Mouse (Mus musculus) gonadal fat pad, adult 2 months (tissue): ENCODE data around the gene Inca1. TPM values are rescaled to one million over a fixed set of nuclear protein-coding genes. Genes with fewer than 3 reads are reported as not detected.

Experiments used
- DNase-seq: peaks from one replicate; pipeline ENCODE4 v3.0.0-alpha.2; 2012; ENCODE audit warnings: low read depth
- polyA plus RNA-seq: library from polyadenylated mRNA; depleted of rRNA; stranded (reverse); fragments of >200 nt; gene quantifications from 2 replicates; pipeline ENCODE4 v1.2.3, GENCODE M21; 2012

Gene Inca1
- polyA plus RNA-seq, 1 experiment, result 12.4 TPM

DNA sequence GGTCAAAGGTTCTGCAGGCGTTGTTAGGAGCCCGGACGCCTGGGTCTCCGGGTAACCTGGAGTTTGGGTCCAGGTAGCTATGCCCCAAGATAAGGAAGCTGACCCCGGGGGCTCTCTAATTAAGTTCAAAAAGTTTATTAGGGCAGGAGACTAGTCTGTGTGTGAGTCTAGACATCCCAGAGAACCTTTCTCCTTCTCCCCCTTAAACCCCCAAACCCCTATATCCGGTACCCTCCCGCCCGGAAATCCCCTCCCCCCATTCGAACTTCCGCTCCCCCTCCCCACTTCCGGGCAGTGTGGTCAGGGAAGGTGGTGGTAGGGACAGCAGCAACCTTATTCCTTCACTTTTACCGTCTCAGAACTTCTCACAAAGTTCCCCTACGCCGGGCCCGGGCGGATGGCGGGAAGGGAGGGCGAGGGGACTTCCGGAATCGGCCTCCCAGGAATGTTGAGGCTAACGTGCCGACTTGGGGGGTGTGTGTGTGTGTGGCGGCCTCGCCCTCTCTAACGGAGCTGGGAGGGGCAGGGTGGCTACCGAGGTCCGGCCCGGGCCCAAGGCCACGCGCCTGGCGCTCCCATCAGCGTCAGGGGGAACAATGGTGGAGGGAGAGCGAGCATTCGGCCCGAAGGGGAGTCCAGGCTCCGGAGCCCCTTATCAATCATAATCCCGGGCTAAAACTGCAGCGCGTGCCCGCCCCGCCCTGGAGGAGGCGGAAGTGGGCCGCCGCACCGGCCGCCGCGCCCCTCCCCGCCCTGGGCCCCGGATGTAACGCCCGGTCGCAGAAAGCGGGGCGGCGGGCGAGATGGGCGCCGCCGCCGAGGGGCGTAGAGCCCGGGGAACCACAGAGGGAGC is 46.4 kb downstream of the Inca1 start:
- DNase-seq, result no peak

DNA sequence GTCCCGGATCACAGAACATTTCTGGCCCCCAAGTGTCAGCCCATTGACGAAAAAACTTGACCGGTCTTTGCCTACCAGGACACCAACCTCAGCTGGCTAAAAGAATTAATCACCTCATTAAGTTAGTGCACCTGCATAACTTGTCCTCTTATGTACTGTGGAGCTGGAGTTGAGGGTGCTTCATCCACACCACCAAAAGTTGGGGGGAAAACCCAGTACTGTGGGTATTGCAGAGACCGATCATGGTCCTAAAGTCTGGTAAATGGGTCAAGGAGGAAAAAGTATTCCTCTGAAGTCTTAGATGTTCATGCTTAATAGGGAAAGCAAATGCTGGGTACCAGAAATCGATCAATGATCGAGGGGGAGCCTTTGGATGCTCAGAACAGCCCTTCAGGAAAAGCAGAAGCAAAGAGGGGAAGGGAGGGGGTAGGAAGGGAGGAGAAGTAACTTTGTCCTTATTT is 47.0 kb downstream of the Inca1 start:
- DNase-seq, result no peak

DNA sequence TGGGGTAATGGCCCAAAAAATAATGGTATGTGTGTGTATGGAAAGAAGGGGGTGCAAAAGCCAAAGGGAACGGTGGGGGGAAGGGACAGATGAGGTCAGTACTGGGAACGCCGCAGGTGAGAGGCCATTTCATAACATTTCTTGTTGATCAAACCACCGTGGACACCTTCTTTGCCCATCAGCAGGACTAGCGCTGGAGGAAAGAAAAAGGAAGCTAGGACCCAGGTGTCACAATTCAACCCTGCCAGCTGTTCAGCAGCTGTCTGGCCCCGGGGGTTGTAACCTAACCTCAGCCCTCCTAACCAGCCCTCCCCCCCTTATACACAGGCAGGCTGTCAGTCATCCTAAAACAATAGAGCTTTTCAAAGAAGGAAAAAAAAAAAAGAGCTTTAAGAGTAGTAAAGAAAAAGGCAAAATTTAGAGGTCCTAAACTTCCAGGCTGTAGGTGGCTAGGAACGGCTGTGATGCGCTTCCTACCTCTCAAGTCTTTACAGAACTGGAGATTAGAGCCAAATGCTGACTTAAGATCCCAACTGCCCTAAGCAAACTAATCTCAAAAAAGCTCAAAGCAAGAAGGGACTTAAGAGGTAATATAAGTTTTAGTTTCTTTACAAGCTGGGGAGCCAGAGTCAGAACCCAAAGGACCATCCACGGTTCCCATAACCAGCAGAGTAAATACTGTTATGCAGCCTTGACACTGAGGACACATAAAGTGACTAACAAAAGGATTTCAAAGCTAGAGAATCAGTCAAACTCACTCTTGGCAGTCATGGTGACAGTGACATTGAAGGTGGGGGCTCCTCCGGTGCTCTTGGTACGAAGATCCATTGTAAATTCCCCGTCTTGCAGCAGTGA is 47.7 kb downstream of the Inca1 start:
- no peak for DNase-seq

DNA sequence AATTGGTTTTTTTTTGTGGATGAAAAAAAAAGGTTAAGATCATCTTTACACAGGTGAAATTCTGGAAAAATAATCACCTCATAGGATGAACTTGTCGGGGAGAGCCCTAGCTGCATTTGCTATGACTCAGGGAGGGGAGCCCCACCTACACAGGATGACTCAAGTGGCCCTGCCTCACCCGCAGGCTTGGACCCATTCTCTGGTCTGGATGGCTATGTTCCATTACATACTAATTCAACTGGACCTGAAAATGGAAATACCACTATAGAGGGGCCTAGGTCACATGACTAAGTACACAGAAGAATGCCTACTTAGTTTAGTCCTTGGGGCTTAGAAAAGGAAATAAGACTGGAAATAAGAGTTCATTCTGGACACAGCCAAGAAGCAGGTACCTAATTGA is 48.6 kb downstream of the Inca1 start:
- DNase-seq, result no peak

DNA sequence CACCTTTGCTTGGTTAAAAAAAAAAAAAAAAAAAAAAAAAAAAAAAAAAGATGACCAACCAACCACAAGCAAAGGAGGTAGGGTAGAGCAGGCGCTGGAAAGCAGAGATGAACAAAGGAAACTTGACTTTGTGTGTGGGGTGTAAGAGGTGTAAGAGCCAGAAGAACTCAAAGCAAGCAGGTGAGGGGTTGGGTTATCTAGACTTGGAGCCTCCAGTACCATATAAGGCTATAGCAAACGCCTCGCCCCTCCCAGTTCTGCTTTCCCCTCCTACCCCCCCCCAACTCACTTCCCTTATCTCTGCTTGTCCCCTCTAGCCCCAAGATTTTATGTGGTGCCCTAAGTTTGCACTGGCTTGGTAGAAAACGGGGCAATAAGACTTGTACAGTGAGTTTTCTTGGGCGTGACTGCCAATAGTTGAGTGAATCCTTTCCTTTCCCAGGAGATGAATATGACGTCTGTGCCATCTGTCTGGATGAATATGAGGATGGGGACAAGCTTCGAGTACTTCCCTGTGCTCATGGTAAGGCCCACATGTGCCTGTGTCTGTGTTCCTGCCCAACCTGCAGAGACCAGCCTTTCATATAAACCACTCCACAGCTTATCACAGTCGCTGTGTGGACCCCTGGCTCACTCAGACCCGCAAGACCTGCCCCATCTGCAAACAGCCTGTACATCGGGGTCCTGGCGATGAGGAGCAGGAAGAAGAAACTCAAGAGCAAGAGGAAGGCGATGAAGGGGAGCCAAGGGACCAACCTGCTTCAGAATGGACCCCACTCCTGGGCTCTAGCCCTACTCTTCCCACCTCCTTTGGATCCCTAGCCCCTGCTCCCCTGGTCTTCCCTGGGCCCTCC is 49.4 kb downstream of the Inca1 start:
- no peak for DNase-seq

DNA sequence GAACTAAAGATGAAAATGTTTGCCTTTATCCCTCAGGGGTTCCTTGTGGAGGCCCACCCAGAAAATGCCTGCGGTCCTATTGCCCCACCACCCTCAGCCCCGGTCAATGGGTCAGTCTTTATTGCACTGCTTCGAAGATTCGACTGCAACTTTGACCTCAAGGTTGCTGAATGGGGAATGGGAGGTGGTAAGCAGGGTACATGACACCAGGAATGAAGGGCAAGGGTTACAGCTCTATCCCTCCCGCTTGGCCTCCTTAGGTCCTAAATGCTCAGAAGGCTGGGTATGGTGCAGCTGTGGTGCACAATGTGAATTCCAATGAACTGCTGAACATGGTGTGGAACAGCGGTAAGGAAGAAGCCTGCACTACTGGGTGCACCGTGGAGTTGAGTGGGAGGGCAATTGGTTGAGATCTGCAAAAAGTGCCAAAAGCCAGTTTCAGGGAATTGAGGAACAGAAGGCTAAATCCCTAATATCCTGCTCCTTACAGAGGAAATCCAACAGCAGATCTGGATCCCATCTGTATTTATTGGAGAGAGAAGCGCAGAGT is 50.7 kb downstream of the Inca1 start:
- no peak for DNase-seq

DNA sequence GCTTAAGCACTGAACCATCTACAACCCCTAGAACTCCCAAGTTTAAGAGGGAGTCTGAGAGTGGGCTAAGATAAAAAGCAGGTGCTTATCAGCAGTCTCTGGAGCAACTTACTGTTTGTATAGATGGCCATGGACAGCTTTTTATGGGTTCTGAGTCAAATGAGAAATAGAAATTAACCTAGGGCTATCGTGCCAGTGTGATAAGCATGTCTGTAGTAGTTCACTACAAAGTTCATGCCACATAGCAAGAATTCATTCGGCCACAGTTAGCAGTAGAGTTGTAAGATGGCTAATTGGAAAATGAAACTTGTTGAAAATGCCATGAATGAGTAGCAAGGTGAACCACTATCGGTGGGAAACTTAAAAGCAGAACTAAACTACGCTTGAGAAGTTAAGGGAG is 51.4 kb downstream of the Inca1 start:
- DNase-seq, result no peak

DNA sequence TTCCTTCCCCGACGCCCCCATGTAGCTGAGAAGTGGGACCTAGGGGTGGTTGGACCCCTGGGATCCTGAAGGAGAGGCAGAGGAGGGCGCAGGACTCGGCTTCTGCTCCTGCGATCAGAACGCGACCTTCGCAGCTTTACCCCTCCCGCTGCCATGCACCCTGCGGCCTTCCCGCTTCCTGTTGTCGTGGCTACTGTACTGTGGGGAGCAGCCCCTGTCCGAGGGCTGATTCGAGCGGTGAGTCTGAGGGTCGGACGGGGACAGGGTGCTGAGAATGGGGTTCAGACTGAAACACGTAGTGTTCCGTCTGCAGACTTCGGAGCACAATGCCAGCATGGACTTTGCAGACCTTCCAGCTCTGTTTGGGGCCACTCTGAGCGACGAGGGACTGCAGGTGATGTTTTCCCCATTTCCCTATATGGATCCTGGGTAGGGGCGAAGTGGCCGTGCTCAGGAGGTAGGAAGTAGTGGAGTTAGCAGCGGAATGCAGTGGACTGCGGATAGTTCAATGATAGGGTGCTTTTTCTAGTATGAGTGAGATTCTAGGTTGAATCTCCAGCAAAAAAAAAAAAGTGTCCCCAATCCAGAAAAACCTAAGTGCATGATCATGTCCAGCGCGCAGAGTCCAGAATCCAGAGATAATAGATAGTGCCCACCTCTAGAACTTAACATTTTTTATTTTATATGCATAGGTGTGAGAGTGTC is 52.1 kb downstream of the Inca1 start:
- DNase-seq, result no peak

DNA sequence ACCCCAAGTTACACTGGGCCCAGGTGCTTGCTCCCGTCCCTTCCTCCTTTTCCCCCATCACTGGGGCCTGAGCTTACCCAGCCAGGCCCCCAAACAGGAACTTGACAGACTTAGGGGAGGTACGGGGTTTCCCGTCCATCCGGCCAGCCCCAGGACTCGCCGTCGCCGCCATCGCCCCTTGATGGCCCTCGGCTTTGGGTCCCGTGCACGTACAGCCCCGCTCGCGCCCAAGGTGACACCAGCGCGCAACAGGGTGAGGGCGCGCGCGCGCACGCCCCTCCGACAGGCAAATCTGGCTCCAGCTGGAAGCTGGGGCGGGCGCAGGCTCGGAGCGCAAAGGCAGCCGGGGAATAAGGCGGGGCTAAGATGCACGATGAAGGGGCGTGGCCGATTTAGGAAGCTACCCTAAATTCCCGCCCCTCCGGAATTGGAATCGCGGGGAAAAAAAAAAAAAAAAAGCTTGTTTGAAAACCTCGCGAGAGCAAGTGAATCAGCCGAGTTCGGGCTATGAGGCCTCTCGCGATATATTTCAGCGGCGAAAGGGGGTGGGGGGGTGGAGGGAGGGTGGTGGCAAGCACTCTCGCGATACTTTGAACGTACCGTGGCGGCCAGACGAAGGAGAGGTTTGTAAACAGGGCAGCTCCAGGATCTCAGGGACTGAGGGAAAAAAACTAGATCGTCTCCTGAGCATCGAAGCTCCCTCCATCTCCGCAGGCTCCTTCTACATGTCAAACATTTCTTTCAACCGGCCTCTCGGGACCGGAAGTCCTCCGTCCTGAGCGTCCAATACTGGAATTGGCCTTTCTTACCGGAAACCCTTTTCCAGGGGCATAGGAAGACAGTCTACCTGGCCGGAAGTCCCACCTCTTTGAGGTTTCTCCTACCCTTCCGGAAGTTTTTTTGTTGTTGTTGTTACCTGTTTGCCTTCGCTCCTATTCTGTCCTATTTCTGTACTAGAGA is 53.0 kb downstream of the Inca1 start, which contains the start of the genes Rnf167 and Slc25a11:
TSS of gene Rnf167 (plus strand) at position 545 of the 960 bp plus-strand sequence.
TSS of gene Slc25a11 (minus strand) at position 789 of the 960 bp plus-strand sequence.
- no peak for DNase-seq

DNA sequence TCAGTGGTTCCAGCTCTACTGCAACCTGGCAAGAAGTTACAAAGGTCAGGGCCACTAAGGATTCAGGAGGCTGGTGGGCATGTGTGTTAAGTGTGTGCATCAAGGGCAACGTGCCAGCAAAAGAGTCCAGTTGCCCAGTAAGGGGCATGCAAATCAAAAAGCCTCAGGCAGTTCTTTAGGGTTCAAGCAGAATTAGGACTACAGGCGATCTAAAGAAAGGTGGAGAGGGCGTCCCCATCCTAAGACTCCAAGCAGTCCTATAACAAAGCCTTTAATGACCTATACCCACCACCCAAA is 53.7 kb downstream of the Inca1 start:
- DNase-seq, result no peak

DNA sequence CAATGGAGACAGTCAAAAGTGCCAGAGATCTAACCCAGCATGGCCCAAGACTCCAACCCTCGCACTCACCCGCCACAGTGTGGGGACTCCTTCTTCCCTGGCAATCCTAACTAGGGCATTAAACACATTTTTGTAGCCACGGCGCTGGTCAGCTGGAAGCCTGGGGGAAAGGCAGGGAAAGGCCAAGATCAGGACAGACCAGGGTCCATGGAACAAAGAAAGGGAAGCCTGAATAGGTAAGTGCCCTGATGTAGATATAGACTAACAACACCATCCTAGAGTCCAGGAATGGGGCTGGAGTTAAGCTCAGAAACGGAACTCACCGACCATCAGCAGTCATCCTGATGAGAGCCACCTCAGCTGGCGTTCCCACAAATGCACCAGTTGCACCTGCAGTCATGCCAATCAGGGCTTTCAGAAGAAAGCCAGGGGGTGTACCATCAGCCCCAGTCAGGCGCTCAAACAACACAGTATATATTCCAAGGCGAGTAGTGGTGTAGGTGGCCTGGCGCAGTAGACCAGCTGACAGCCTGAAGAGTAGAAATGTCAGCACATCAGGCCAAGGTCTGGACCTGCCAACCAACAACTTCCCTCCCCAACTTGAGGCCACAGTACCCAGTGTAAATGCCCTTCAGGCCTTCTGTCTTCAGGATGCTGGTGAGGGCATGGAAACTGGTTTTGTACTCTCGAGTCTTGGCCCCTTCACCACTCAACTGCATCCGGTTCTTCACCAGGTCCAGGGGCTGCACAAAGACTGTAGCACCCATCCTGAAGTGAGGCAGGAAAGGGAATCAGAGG is 54.3 kb downstream of the Inca1 start:
- no peak for DNase-seq

DNA sequence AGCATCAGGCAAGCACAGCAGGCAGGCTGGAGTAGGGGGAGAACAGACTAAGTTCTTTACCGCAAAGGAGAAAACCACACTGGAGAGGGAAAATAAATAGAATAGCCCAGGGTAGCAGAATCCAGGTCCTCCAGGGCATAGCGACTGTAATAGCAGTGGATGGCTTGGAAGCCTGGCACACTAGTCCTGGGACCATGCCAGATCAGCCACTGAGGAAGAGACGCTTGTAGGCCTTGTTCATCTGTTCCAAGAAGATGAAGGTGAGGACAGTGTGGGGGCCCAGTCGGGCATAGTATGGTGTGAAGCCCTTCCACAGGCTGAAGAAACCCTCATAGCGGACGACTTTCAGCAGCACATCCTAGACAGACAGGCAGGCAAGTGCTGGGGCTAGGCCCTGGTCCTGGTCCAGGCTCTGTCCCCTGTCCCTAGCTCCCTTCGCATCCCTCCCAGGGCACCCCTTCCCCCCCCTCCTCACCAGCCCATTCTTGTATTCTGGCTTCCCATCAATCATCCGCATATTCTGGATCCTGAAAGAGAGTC is 55.3 kb downstream of the Inca1 start:
- DNase-seq, result no peak

DNA sequence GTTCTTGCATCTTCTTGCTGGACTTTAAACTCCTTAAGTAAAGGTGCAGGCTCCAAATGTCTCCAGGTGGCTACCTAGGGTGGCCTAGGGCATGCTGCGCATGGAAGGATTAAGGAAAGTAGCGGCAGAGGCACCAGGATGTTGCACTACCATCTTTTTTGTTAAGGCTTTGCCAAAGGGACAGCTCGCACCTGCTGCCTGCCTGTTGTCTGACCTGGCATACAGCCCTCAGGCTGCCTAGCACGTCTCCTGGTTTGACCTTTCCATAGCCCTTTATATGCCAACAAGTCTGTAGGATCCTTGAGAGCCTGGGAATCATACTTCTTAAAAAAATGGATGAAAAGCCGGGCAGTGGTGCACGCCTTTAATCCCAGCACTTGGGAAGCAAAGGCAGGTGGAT is 56.9 kb downstream of the Inca1 start:
- DNase-seq, result no peak

DNA sequence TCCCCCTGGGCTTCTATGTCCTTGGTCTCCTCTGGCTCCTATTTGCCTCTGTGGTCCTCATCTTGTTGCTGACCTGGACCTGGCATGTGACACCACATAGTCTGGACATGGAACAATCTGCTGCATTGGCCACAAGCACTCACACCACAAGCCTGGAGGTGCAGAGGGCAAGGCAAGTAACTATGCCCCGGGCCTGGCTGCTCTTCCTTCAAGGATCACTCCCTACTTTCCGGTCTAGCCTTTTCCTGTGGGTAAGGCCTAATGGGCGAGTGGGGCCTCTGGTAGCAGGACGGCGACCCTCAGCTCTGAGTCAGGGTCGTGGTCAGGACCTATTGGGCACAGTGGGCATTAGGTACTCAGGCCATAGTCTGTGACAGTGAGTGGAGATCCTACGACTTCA is 58.7 kb downstream of the Inca1 start:
- no peak for DNase-seq

DNA sequence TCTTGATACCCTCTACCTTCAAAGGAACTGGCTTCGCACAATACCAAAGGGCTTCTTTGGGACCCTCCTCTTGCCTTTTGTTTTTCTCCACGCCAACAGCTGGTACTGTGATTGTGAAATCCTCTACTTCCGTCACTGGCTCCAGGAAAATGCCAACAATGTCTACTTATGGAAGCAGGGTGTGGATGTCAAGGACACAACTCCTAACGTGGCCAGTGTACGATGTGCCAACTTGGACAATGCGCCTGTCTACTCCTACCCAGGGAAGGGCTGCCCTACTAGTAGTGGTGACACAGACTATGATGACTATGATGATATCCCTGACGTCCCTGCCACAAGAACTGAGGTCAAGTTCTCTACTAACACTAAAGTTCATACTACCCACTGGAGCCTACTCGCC is 60.0 kb downstream of the Inca1 start:
- DNase-seq, result no peak

DNA sequence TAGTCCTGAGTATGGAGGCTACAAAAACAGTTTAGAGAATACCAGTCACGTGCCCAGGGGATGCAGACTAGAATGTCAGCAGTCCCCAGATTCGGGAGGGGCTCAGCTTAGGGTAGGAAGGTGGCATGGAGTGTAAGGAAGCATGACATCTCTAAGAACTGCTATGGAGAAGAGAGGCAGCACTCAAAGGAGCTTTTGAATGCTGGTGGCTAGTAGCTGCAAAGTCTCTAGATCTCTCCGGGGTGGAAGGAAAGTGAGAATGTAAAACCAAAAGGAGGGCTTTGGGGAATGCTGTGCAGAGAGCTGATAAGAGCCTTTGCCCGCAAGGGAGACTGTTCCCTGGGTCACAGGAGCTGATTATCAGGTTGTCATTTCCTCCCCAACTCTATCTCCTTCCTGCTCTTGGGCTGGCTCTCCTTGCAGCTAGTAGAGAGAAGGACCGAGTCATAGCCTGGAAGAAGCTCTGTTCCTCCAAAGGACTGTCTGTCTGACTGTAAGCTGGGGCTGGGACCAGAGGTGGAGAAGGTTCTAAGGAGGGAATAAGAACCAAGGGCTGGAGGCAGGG is 61.2 kb downstream of the Inca1 start, which contains the start of gene Gp1ba:
TSS of gene Gp1ba (plus strand) at position 409 of the 565 bp plus-strand sequence.
- no peak for DNase-seq
